ENCODE assay signal across 13 mouse cellular contexts in genomic region chr8:33990039-33990438, GRCm38 (mm10).
A peak's percentile ranks its signal among the peaks of the same experiment; 100 is the strongest.
DNase-seq lines count a peak whose midpoint lies in the region; ATAC-seq and TF ChIP-seq lines count a peak whose summit lies in the region.
"Had no signal": no experiment of that assay in that cellular context is flagged by ENCODE, and none has a peak within 500 bp of the region (broad histone marks: within the 10 kb centered on the region; RNA-seq: fewer than 3 reads in every experiment).

No protein-coding gene starts in this region.

- intact Hi-C loops in gastrocnemius, postnatal 14 days (cut with DNase I; ENCODE audit: low total_unique reads), result no loop called here

- H3K4me3 ChIP-seq in testis, adult 2 months (ENCODE audit: control insufficient read depth, low read depth, low read length), result no peak overlapping the region
- H3K4me3 ChIP-seq: forebrain, embryonic 10.5 days; kidney, embryonic 15.5 days; liver, embryonic 15.5 days had no signal

- no peak for ATAC-seq in frontal cortex, adult (ENCODE audit: low TSS enrichment)

- peak overlapping the region; percentile 80 for H3K27ac ChIP-seq in testis, adult 2 months (ENCODE audit: control insufficient read depth, insufficient read depth, low read depth, low read length)
- H3K27ac ChIP-seq: forebrain, embryonic 10.5 days; kidney, embryonic 15.5 days; liver, embryonic 15.5 days had no signal

- no peak for TF ChIP-seq CTCF in testis, adult 2 months (IDR thresholded peaks at IDR 0.05; ENCODE audit: control insufficient read depth, insufficient read depth, insufficient replicate concordance, low read depth, low read length)

- H3K36me3 ChIP-seq in testis, adult 2 months (ENCODE audit: control insufficient read depth, insufficient read depth, low read length), result no peaks in the 10 kb centered on the region
- H3K36me3 ChIP-seq: forebrain, embryonic 10.5 days; kidney, embryonic 15.5 days; liver, embryonic 15.5 days had no signal

- peak; percentile 55; the same call in 1 of the 2 replicates for TF ChIP-seq POLR2A in testis, adult 2 months (IDR thresholded peaks at IDR 0.05; ENCODE audit: control insufficient read depth, low read depth, low read length)

- no peak for DNase-seq in testis, postnatal 14 days (ENCODE audit: low spot score)
- DNase-seq in ES-CJ7 (ENCODE audit: low read depth, low spot score) (peak; percentile 94), liver (peak; percentile 69)
- DNase-seq in thymus, postnatal 4 days, result peak; percentile 52
- DNase-seq in gastrocnemius, postnatal 14 days, result no peak
- DNase-seq: cerebellum, adult 2 months; gastrocnemius, postnatal 10 days; right cerebral cortex, adult 18-20 months had no signal

- peaks cover 32% of the 10 kb centered on the region for H3K4me1 ChIP-seq in testis, adult 2 months (ENCODE audit: control insufficient read depth, insufficient read depth, low read length)

- H3K27me3 ChIP-seq in testis, adult 2 months (ENCODE audit: control insufficient read depth, insufficient read depth, low read length), result no peaks in the 10 kb centered on the region
- H3K27me3 ChIP-seq: kidney, embryonic 15.5 days; liver, embryonic 15.5 days had no signal

Comparison
In these comparisons a context has a peak if more than half of its experiments do, and no peak if none do; other contexts are left out.
1. DNase-seq: peak in ES-CJ7 (single experiment), liver (single experiment) and thymus, postnatal 4 days (single experiment); none in testis, postnatal 14 days (single experiment) and gastrocnemius, postnatal 14 days (single experiment).